Mouse (Mus musculus): ENCODE measurements around the gene Ttll8. TPM values are rescaled to one million over a fixed set of nuclear protein-coding genes. Genes with fewer than 3 reads are reported as not detected.

Ttll8 gene
- polyA plus RNA-seq, 1 experiment from 2014 or later, result not detected

DNA sequence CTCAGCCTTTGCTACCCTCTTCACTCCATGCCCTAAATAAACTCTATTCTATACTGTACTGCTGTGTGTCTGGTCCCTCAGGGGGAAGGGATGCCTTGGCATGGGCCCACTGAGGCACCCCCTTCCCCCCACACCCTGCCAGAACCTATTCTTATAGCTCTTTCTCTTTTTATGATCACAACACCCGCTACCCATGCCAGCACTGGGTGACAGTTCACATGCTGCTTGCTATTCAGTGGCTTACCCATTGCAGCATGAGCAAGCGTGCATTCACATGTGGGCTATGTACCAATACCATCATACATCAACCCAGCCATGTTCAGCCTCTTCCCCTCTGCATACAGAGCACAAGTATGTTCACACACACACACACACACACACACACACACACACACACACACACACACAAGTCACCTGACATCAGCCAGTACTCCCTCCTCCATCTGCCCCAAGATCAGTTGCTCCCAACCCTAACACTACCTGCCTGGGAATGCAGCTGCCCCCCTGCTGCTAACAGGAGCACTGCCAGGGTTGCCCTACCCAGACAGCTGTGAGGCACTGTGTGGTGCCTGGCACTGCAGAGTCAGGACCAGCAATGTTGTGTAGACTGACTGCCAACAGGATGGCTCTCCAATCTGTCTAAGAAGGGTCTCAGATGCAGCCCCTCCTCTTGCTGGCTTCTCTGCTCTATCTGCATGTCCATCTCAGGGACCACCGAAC, 112.5 kb downstream of the Ttll8 start:
- no peaks in the 10 kb centered on the region for H3K36me3 ChIP-seq
- WGBS, result 91% methylated on average over 3 of the region's 3 CpGs
- no peak for ATAC-seq

DNA sequence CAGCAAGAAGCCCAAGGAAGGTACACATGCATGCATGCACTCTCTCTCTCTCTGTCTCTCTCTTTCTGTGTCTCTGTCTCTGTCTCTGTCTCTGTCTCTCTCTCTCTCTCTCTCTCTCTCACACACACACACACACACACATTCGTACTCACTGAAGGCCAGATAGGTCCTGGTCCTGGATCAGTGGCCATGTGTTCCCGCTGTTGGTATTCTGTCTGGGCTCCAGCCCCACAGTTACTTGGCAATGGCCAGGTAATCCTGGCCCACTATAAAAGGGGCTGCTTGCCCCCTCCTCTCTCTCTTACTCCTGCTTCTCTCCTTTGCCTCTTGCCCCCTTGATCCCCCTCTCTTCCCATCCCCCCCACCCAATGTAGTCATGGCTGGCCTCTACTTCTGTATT, 113.1 kb downstream of the Ttll8 start:
- no peak overlapping the region for H3K4me3 ChIP-seq (replicated peaks)
- no peak for ATAC-seq
- H3K27ac ChIP-seq, result no peak overlapping the region
- no peaks in the 10 kb centered on the region for H3K36me3 ChIP-seq
- H3K9me3 ChIP-seq, result no peaks in the 10 kb centered on the region
- peaks cover 8% of the 10 kb centered on the region; the same call in 1 of the 2 replicates for H3K27me3 ChIP-seq
- H3K4me1 ChIP-seq (replicated peaks), result peaks cover 21% of the 10 kb centered on the region
- no peak overlapping the region for H3K4me2 ChIP-seq (replicated peaks)
- no peak overlapping the region for H3K9ac ChIP-seq (replicated peaks)
- 85% methylated on average over 2 of the region's 2 CpGs for WGBS

More for the DNA sequence above, 112.5 kb downstream of the Ttll8 start:
- no peaks in the 10 kb centered on the region for H3K9me3 ChIP-seq
- H3K27me3 ChIP-seq, result peaks cover 4% of the 10 kb centered on the region; the same call in 1 of the 2 replicates
- H3K4me3 ChIP-seq (replicated peaks), result no peak overlapping the region
- H3K4me1 ChIP-seq (replicated peaks), result peaks cover 21% of the 10 kb centered on the region
- no peak overlapping the region for H3K27ac ChIP-seq
- no peak overlapping the region for H3K4me2 ChIP-seq (replicated peaks)
- H3K9ac ChIP-seq (replicated peaks), result no peak overlapping the region

Other genes starting within 250 kb of the Ttll8 start
- 26.9 and 29.1 TPM in 2 replicates for gene Brd1, start 220.2 kb downstream of the Ttll8 start, polyA plus RNA-seq (2015; fragmentation: Nextera tagmentation; extraction: Ambion mirVana)
- gene Zbed4, start 202.8 kb downstream of the Ttll8 start, polyA plus RNA-seq (2015; fragmentation: Nextera tagmentation; extraction: Ambion mirVana), result 28.0 and 28.7 TPM in 2 replicates
- gene Alg12, start 135.1 kb downstream of the Ttll8 start, polyA plus RNA-seq (2015; fragmentation: Nextera tagmentation; extraction: Ambion mirVana), result 7.4 and 7.5 TPM in 2 replicates
- 55.7 and 56.2 TPM in 2 replicates for gene Creld2, start 134.8 kb downstream of the Ttll8 start, polyA plus RNA-seq (2015; fragmentation: Nextera tagmentation; extraction: Ambion mirVana)
- 42.0 and 47.6 TPM in 2 replicates for gene Pim3, start 92.2 kb downstream of the Ttll8 start, polyA plus RNA-seq (2015; fragmentation: Nextera tagmentation; extraction: Ambion mirVana)
- 5.7 and 8.1 TPM in 2 replicates for gene Mlc1, start 24.6 kb upstream of the Ttll8 start, polyA plus RNA-seq (2015; fragmentation: Nextera tagmentation; extraction: Ambion mirVana)
- gene Mov10l1, start 28.5 kb upstream of the Ttll8 start, polyA plus RNA-seq (2015; fragmentation: Nextera tagmentation; extraction: Ambion mirVana), result not detected in 2 replicates
- gene Panx2, start 105.3 kb upstream of the Ttll8 start, polyA plus RNA-seq (2015; fragmentation: Nextera tagmentation; extraction: Ambion mirVana), result 4.1 and 4.5 TPM in 2 replicates
- gene Trabd, start 120.7 kb upstream of the Ttll8 start, polyA plus RNA-seq (2015; fragmentation: Nextera tagmentation; extraction: Ambion mirVana), result 36.8 and 40.7 TPM in 2 replicates
- 20.2 and 23.9 TPM in 2 replicates for gene Selenoo, start 134.7 kb upstream of the Ttll8 start, polyA plus RNA-seq (2015; fragmentation: Nextera tagmentation; extraction: Ambion mirVana)
- 17.4 and 19.9 TPM in 2 replicates for gene Tubgcp6, start 168.7 kb upstream of the Ttll8 start, polyA plus RNA-seq (2015; fragmentation: Nextera tagmentation; extraction: Ambion mirVana)
- 25.0 and 26.0 TPM in 2 replicates for gene Hdac10, start 174.3 kb upstream of the Ttll8 start, polyA plus RNA-seq (2015; fragmentation: Nextera tagmentation; extraction: Ambion mirVana)
- gene Mapk12, start 186.3 kb upstream of the Ttll8 start, polyA plus RNA-seq (2015; fragmentation: Nextera tagmentation; extraction: Ambion mirVana), result 8.2 TPM in 2 replicates
- gene Mapk11, start 195.2 kb upstream of the Ttll8 start, polyA plus RNA-seq (2015; fragmentation: Nextera tagmentation; extraction: Ambion mirVana), result 39.8 and 44.2 TPM in 2 replicates
- gene Plxnb2, start 226.4 kb upstream of the Ttll8 start, polyA plus RNA-seq (2015; fragmentation: Nextera tagmentation; extraction: Ambion mirVana), result 102 and 115 TPM in 2 replicates
- 84.0 and 85.3 TPM in 2 replicates for gene Dennd6b, start 242.1 kb upstream of the Ttll8 start, polyA plus RNA-seq (2015; fragmentation: Nextera tagmentation; extraction: Ambion mirVana)